Mouse (Mus musculus): ENCODE measurements around the gene Mapk8ip2. TPM values are rescaled to one million over a fixed set of nuclear protein-coding genes. Genes with fewer than 3 reads are reported as not detected.

The Mapk8ip2 gene
- 0.26 and 0.36 TPM in 2 replicates for polyA plus RNA-seq (2014; fragmentation: Nextera tagmentation; extraction: Ambion mirVana)

DNA sequence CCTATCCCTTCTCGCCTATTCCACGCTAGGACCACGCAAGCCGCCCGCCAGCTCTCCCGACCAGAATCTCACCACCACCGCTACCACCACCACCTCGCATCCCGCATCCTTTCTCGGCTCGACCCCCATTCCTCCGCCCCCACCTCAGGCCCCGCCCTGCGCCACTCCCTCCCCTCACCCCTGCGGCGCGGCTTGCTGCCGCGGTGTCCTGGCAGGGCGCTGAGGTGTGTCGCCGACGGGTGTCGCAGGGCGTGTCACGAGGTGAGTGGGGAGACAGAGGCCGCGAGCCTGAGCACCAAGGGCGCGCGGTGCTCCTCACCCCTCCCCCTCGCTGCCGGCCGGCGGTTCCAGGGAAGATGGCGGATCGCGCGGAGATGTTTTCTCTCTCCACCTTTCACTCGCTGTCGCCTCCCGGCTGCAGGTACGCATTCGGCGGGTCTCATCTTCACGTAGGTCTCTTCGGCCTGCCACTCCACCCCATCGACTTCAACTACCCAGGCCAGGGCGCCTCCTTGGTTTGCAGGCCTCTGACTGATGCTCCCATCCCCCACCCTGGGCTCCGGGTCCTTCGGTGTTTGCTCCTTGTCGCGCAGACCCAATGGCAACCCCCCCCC is at the start of gene Mapk8ip2:
Gene Mapk8ip2 (plus strand): TSS at position 49 of the 614 bp plus-strand sequence.
- Histone ChIP-seq H3K4me2 (peak within 1 kb of the TSS; percentile 74), H3K9ac (ENCODE audit: low read depth, low read length) (no peak within 1 kb of the TSS), H3K9me3 (ENCODE audit: control insufficient read depth, low read length) (no peaks in the 10 kb centered on the region), H3K36me3 (ENCODE audit: control insufficient read depth, insufficient read depth, low read length) (no peaks in the 10 kb centered on the region), H3K27me3 (replicated peaks; ENCODE audit: control insufficient read depth, insufficient read depth, low read length) (peaks cover 51% of the 10 kb centered on the region), H3K4me1 (replicated peaks; ENCODE audit: control insufficient read depth, insufficient read depth, low read length) (peaks cover 3% of the 10 kb centered on the region; the same call in 1 of the 2 replicates), H3K27ac (ENCODE audit: low read depth, low read length) (no peak within 1 kb of the TSS), H3K4me3 (ENCODE audit: low read depth, low read length) (peak within 1 kb of the TSS; percentile 51)
- 2% methylated on average over 53 of the region's 53 CpGs for WGBS
- no peak; the same call in 1 of the 2 replicates for ATAC-seq (replicated peaks; ENCODE audit: low FRiP score)
- no peak for DNase-seq (ENCODE audit: low spot score)

DNA sequence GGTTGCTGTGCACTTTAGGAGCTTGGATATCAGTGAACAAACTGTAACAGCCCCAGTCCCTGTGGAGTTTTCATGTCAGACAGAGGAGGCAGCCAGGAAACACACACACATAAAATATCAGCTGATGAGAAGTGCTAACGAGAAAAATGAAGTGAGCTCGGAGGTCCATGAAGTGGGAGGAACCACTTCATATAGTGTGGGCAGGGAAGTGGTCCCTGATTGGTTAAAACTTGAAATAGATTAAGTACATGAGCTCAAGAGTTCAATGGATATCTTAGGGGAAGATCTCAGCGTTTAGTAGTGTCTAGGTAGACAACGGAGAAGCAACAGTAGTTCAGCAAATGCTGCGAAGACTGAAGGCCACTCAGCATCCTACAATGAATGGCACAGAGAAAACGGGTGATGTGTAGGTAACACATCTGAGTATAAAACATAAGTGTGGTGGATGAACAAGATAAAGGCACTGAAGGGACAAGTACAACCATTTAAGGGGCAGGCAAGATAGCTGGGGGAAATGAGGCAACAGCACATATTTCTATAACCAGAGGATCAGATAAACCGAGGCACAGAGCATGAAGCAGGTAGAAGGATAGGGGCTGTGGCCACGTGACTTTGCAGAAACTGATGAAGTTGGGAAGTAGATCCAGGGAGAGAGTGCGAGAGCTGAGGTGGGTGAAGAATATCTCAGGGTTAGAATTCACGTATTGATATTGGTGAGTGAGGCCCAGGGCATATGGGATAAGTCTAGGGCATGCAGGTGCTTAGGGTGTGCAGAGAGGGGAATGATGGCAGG is 48.7 kb upstream of the Mapk8ip2 start:
- ATAC-seq (replicated peaks; ENCODE audit: low FRiP score) (no peak), DNase-seq (ENCODE audit: low spot score) (no peak)
- Histone ChIP-seq H3K4me1 (replicated peaks; ENCODE audit: control insufficient read depth, insufficient read depth, low read length) (no peaks in the 10 kb centered on the region), H3K36me3 (ENCODE audit: control insufficient read depth, insufficient read depth, low read length) (no peaks in the 10 kb centered on the region), H3K27ac (ENCODE audit: low read depth, low read length) (no peak overlapping the region), H3K9me3 (ENCODE audit: control insufficient read depth, low read length) (0 out of 2 replicates have a peak, but pooled peaks cover under 1% of the 10 kb centered on the region), H3K27me3 (replicated peaks; ENCODE audit: control insufficient read depth, insufficient read depth, low read length) (no peaks in the 10 kb centered on the region), H3K9ac (ENCODE audit: low read depth, low read length) (no peak overlapping the region), H3K4me3 (ENCODE audit: low read depth, low read length) (no peak overlapping the region), H3K4me2 (no peak overlapping the region)
- WGBS, result 74% methylated on average over 10 of the region's 10 CpGs

DNA sequence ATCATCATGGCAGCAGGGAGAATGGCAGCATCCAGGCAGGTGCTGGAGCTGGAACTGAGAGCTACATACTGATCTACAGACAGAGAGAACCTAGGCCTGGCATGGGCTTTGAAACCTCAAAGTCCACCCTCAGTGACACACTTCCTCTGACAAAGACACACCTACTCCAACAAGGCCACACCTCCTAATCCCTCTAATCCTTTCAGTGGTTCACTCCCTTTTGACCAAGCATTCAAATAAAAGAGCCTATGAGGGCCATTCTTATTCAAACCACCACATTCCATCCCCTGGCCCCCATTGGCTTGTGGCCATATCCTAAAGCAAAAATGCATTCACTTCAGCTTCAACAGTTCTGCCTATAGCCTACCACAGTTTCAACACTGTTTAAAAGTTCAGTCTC is 47.0 kb upstream of the Mapk8ip2 start:
- Histone ChIP-seq H3K27me3 (replicated peaks; ENCODE audit: control insufficient read depth, insufficient read depth, low read length) (no peaks in the 10 kb centered on the region), H3K9me3 (ENCODE audit: control insufficient read depth, low read length) (0 out of 2 replicates have a peak, but pooled peaks cover 3% of the 10 kb centered on the region), H3K4me3 (ENCODE audit: low read depth, low read length) (no peak overlapping the region), H3K4me1 (replicated peaks; ENCODE audit: control insufficient read depth, insufficient read depth, low read length) (no peaks in the 10 kb centered on the region), H3K27ac (ENCODE audit: low read depth, low read length) (no peak overlapping the region), H3K4me2 (no peak overlapping the region), H3K36me3 (ENCODE audit: control insufficient read depth, insufficient read depth, low read length) (no peaks in the 10 kb centered on the region), H3K9ac (ENCODE audit: low read depth, low read length) (no peak overlapping the region)
- no peak for ATAC-seq (replicated peaks; ENCODE audit: low FRiP score)
- no peak for DNase-seq (ENCODE audit: low spot score)

DNA sequence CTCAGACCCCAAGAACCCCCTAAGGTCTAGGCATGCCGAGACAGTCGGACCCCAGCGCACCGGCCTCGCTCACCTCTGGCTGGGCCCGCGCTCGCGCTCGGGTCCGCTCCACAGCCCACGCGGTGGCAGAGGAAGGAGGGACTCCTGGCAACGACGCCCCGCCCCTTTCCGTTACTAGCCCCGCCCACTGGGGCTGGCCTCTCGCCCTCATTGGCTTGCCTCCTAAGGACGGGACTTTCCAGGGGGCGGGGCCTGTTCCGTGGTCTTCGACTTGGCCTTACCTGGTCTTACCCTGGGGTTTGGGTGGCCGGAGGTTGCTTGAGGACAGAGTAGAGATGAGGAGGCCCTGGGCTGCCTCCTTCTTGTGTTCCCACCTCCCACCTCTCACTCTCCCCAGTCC is 43.6 kb upstream of the Mapk8ip2 start, which contains the start of gene Syce3:
Gene Syce3 (minus strand): TSS at position 386 of the 400 bp plus-strand sequence.
- no peak within 1 kb of the TSS for H3K27ac ChIP-seq (ENCODE audit: low read depth, low read length)
- 0 out of 2 replicates have a peak, but pooled peaks cover 3% of the 10 kb centered on the region for H3K9me3 ChIP-seq (ENCODE audit: control insufficient read depth, low read length)
- ATAC-seq (replicated peaks; ENCODE audit: low FRiP score) (0 out of 2 replicates have a peak, but pooled peaks have one; percentile 26), DNase-seq (ENCODE audit: low spot score) (no peak)
- no peak within 1 kb of the TSS for H3K4me3 ChIP-seq (ENCODE audit: low read depth, low read length)
- no peak within 1 kb of the TSS for H3K4me2 ChIP-seq
- WGBS, result 73% methylated on average over 23 of the region's 24 CpGs
- no peaks in the 10 kb centered on the region for H3K36me3 ChIP-seq (ENCODE audit: control insufficient read depth, insufficient read depth, low read length)
- H3K27me3 ChIP-seq (replicated peaks; ENCODE audit: control insufficient read depth, insufficient read depth, low read length), result no peaks in the 10 kb centered on the region
- no peaks in the 10 kb centered on the region for H3K4me1 ChIP-seq (replicated peaks; ENCODE audit: control insufficient read depth, insufficient read depth, low read length)
- no peak within 1 kb of the TSS for H3K9ac ChIP-seq (ENCODE audit: low read depth, low read length)

- Histone ChIP-seq H3K36me3 (ENCODE audit: control insufficient read depth, insufficient read depth, low read length) (peaks cover 7% of the 10 kb centered on the region; the same call in 1 of the 2 replicates), H3K4me1 (replicated peaks; ENCODE audit: control insufficient read depth, insufficient read depth, low read length) (no peaks in the 10 kb centered on the region), H3K9me3 (ENCODE audit: control insufficient read depth, low read length) (no peaks in the 10 kb centered on the region), H3K9ac (ENCODE audit: low read depth, low read length) (no peak overlapping the region), H3K27me3 (replicated peaks; ENCODE audit: control insufficient read depth, insufficient read depth, low read length) (no peaks in the 10 kb centered on the region), H3K4me3 (ENCODE audit: low read depth, low read length) (no peak overlapping the region), H3K4me2 (no peak overlapping the region), H3K27ac (ENCODE audit: low read depth, low read length) (no peak overlapping the region)
- ATAC-seq (replicated peaks; ENCODE audit: low FRiP score), result no peak
- no peak for DNase-seq (ENCODE audit: low spot score)
- WGBS, result 84% methylated on average over 8 of the region's 8 CpGs
Measured at GRCm38 (mm10) chr15:89415282-89415681, 38.4 kb upstream of the Mapk8ip2 start.

GRCm38 (mm10) chr15:89421938-89422337 is 31.8 kb upstream of the Mapk8ip2 start:
- Histone ChIP-seq H3K4me1 (replicated peaks; ENCODE audit: control insufficient read depth, insufficient read depth, low read length) (peaks cover 3% of the 10 kb centered on the region), H3K9ac (ENCODE audit: low read depth, low read length) (no peak overlapping the region), H3K9me3 (ENCODE audit: control insufficient read depth, low read length) (no peaks in the 10 kb centered on the region), H3K4me3 (ENCODE audit: low read depth, low read length) (no peak overlapping the region), H3K27ac (ENCODE audit: low read depth, low read length) (no peak overlapping the region), H3K27me3 (replicated peaks; ENCODE audit: control insufficient read depth, insufficient read depth, low read length) (no peaks in the 10 kb centered on the region), H3K36me3 (ENCODE audit: control insufficient read depth, insufficient read depth, low read length) (peaks cover 8% of the 10 kb centered on the region; the same call in 1 of the 2 replicates), H3K4me2 (no peak overlapping the region)
- WGBS, result 90% methylated on average over 9 of the region's 9 CpGs
- ATAC-seq (replicated peaks; ENCODE audit: low FRiP score) (no peak), DNase-seq (ENCODE audit: low spot score) (no peak)

- no peak overlapping the region for H3K4me2 ChIP-seq
- H3K4me3 ChIP-seq (ENCODE audit: low read depth, low read length), result no peak overlapping the region
- H3K36me3 ChIP-seq (ENCODE audit: control insufficient read depth, insufficient read depth, low read length), result peaks cover 9% of the 10 kb centered on the region; the same call in 1 of the 2 replicates
- 87% methylated on average over 8 of the region's 8 CpGs for WGBS
- H3K27ac ChIP-seq (ENCODE audit: low read depth, low read length), result no peak overlapping the region
- no peaks in the 10 kb centered on the region for H3K9me3 ChIP-seq (ENCODE audit: control insufficient read depth, low read length)
- no peak for ATAC-seq (replicated peaks; ENCODE audit: low FRiP score)
- peaks cover 8% of the 10 kb centered on the region for H3K4me1 ChIP-seq (replicated peaks; ENCODE audit: control insufficient read depth, insufficient read depth, low read length)
- no peak overlapping the region for H3K9ac ChIP-seq (ENCODE audit: low read depth, low read length)
- no peak for DNase-seq (ENCODE audit: low spot score)
- H3K27me3 ChIP-seq (replicated peaks; ENCODE audit: control insufficient read depth, insufficient read depth, low read length), result no peaks in the 10 kb centered on the region
Measured at GRCm38 (mm10) chr15:89424621-89425020, 29.1 kb upstream of the Mapk8ip2 start.

DNA sequence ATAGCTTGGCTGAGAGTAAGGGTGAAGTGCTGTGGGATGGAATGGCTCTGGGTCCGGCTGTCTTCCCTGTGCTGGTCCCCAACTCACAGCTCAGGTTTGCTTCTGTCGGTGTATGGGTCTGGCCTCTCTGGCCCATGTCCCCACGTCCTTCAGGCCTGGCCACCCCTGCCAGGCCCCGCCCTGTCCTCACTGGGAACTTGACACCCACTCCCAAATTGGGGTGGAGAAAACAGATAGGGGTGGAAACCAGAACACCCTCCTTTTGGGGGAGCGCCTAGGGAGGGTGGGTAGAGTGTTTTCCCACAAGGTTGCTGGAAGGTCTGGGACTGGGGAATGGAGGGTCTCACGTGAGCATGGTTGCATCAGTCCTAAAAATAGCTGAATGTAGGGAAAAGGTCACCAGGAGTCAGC is 28.0 kb upstream of the Mapk8ip2 start, which contains the start of gene Cpt1b:
Gene Cpt1b (minus strand): TSS at position 153 of the 411 bp plus-strand sequence.
- ATAC-seq (replicated peaks; ENCODE audit: low FRiP score) (no peak), DNase-seq (ENCODE audit: low spot score) (no peak)
- Histone ChIP-seq H3K36me3 (ENCODE audit: control insufficient read depth, insufficient read depth, low read length) (peaks cover 7% of the 10 kb centered on the region; the same call in 1 of the 2 replicates), H3K4me2 (peak within 1 kb of the TSS; percentile 27), H3K9ac (ENCODE audit: low read depth, low read length) (no peak within 1 kb of the TSS), H3K27me3 (replicated peaks; ENCODE audit: control insufficient read depth, insufficient read depth, low read length) (no peaks in the 10 kb centered on the region), H3K4me1 (replicated peaks; ENCODE audit: control insufficient read depth, insufficient read depth, low read length) (peaks cover 8% of the 10 kb centered on the region), H3K9me3 (ENCODE audit: control insufficient read depth, low read length) (no peaks in the 10 kb centered on the region), H3K27ac (ENCODE audit: low read depth, low read length) (no peak within 1 kb of the TSS), H3K4me3 (ENCODE audit: low read depth, low read length) (no peak within 1 kb of the TSS)
- WGBS, result 49% methylated on average over 6 of the region's 6 CpGs
